Mouse (Mus musculus) left cerebral cortex, postnatal 10 days (tissue): ENCODE measurements around the gene Rasgrp2. TPM values are rescaled to one million over a fixed set of nuclear protein-coding genes. Genes with fewer than 3 reads are reported as not detected.

Experiments
- DNase-seq, 2 experiments: peaks; one replicate each; pipeline ENCODE4 v3.0.0; 2021 to 2022; ENCODE audit warnings: low spot score in 2 of 2, mixed read lengths in 1 of 2; ENCODE audit errors: extremely low spot score in 1 of 2
- intact Hi-C: fragments of 180-260 bp; cut with DNase I; formaldehyde crosslinking; loops from one replicate; pipeline ENCODE4 v1.15.1; 2025
- total RNA-seq, 2 experiments: library from RNA; stranded (reverse); gene quantifications; 2 replicates each; pipeline ENCODE4 v1.2.3; 2021

Rasgrp2 gene
- total RNA-seq, 2 experiments from 2014 or later = 179 to 190 TPM

DNA sequence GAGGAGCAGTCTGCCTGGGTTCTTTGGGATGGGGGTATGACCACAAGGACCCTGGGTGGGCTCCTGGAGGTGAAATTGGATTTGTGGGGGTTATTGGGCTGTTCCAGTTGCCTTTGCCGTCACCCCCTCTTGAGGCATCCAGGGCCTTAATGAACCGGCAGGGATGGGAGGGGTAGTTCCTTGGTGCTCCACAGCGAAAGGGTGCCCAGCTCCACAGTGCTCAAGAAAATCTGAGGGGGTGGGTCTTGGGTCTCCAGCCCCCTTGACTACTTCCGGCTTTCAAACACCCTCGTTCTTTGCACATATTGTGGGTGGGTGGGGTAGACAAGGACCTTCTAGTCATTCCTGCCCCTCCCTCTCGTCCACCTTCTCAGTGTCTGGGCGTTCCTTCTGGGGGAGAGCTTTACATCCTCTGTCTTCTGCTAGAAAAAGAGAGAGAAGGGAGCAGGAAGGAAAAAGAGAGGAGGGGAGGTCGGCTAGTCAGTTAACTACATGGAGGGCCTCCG lies 20.7 kb downstream of the Rasgrp2 start:
- peak in 1 of 2 experiments; percentile 24 for DNase-seq

DNA sequence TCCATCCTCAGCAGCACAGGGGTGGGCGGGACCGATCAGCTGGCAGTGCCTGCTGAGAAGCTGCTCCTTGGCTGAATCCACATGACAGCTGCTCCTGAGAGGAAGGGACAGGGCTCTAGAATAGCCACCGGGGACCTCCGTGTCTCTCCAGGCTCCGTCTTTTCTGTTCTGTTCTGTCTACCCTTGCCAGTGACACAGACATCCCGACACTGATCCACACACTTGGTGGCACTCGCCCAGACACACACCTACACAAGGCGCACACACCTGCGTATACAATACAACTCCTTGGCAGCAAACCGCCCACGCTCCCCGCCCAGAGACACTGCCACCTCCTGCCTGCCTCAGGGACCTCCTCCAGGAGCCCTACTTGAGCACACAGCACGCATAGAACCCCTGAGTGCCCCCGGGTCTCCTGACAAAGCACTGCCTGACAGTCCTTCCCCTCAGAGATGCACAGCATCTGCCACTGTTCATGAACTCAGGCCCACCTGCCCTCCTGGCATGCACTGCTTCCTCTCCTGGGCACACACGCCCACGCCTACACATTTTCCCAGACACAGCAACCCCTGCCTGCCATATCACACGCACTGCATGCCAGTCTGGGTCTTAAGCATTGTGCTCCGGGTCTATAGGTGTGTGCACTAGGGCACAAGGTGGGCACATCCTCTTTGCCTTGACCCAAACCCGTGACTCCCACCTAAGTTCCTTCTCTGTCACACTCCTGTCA lies 21.5 kb downstream of the Rasgrp2 start:
- DNase-seq = peak in 1 of 2 experiments; percentile 67
- intact Hi-C loops = no loop called here

More for the DNA sequence above, 20.7 kb downstream of the Rasgrp2 start:
- intact Hi-C loops = loop anchor here (5.0 kb wide), 1 partner anchor 32 kb away; no protein-coding TSS in a partner anchor

DNA sequence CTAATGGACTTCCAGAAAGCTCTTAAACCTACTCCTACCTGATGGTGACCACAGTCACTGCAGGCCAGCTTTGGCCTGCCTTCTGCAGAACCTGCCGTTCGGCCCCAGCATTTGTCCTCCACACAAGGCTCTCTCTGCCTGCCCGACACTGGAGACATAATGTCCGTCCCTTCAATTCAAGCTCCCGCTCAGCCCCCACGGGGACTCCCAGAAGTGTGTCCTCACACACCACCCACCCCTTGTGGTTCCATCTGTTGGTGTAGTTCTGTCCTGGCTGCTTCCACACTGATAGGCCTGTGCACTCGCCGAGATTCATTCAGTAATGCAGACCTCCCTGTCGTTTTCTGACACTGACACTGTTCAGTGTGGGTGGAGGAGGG lies 22.1 kb downstream of the Rasgrp2 start:
- intact Hi-C loops = no loop called here
- no peak for DNase-seq

DNA sequence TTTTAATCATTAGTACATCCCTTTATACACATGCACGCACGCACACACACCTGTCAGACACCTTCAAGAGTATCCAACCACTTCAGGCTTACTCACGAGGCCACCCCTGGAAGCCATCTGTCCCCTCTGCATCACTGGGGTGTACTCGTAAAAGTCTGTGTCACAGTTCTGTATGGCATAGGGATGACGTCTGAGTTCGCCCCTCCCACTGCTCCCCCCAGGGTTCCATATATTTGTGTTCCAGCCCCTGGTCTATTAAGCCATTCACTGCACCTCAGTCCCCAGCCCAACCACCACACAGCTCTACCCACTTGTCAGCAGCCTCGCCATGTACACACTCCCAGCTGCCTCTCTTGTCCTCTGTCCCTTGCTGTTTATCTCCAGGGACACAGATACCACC lies 22.9 kb downstream of the Rasgrp2 start:
- intact Hi-C loops = no loop called here

DNA sequence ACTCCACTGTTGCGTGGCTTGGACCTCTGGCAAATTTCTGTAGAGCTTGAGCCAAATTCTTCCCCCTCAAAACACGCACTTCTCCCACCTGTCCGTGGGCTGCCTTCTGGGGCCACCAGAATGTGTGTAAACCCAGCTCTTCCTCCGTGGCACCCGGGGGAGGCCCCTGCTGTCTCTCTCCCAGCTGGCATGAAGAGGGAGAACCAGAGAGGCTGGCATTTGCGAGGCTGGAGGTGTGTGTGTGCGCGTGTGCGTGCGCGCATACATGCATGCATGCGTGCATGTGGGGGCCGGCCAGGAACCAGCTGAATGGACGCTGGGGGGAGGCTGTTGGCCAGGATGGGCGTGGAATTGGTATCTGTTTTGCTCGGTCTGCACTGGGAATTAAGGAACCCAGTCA lies 24.1 kb downstream of the Rasgrp2 start:
- intact Hi-C loops = no loop called here
- DNase-seq = peak in 1 of 2 experiments; percentile 53

More for the DNA sequence above, 22.9 kb downstream of the Rasgrp2 start:
- no peak for DNase-seq

DNA sequence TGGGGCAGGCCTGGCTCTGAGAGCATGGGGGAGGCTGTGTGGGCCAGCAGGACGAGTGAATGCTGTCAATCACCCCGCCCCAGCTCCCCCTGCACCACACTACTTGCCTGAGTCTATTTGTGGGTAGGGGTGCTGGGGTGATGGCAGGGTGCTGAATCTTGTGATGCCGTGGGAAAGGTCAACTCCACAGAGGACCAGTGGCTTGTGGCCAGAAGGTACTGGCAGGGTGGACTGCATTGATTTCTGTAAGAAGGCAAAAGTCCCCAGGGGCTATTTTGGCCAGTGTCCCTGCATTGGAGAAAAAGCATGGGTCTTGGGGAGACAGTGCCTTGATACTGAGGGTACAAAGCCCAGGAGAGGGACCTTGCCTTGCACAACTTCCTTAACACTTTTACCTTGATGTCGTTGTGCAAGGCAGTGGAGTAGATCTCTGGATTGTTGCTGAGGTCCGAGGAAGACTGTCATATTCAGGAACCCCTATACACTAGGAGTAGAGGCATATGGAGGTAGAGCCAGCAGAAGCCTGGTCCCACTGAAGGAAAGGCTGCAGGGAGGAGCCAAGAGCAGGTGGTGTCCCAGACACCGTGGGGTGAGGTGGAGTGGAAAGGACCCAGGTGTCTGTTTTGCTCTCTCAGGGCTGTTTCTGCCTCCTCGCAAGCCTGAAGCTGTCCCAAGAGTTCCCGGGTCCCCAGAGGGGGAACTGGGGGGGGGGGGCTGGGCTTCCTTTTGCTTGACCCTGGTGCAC lies 25.2 kb downstream of the Rasgrp2 start:
- peak in 1 of 2 experiments; percentile 33 for DNase-seq
- intact Hi-C loops = no loop called here

DNA sequence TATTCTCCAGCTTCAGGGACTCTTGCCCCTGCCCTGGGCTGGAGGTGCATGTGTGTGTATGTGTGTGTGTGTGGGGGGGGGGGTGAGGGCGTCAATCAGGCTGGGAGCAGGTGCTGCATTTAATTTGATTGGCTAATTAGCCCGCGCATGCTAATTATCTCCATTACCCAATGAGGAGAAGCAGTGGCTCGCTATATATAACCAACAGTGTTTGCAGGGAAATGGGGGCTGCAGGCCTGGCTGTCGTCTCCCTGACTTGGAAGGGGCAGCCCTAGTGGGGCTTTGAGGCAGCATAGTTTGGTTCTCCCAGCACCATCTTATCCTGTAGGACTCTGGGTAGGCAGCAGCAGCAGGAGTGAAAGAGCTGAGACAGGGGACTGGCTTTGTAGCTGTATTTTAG lies 26.5 kb downstream of the Rasgrp2 start:
- no peak for DNase-seq
- intact Hi-C loops = no loop called here

DNA sequence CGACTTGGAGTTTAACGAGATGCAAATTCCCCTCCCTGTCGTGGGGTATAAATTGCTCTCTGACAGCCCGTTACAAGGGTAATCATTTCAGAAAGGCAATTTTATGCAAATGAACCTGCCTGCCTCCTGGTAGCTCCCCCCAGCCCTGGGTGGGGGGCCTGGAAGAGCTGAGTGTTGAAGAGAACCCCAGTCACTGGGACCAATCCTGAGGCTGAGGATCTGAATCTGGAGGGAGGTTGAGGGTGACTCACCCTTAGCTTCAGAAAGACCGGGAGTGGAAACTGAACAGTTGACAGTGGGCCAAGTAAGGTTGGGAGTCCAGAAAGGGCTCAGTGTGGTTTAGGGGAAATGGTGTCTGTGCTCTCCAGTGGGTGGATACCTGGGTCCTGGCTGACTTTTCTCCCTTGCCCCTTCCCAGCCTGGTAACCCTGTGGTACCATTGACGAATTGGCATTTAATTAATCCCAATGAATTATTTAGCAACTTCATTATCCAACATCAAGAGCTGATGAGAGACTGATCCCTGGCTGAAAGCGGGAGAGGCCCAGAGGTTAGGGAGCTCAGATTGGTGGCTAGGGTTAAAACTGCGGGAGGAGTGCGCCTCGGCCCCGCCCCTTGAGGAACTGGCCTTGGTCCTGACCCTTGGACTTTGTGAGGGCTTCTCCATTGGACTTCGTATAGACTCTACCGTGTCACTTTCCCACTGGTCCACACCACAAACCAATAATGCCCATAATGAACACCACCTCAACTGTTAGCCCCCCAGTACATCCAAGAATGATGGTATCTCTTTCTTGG lies 27.8 kb downstream of the Rasgrp2 start:
- peak in 1 of 2 experiments; percentile 57 for DNase-seq
- intact Hi-C loops = no loop called here

DNA sequence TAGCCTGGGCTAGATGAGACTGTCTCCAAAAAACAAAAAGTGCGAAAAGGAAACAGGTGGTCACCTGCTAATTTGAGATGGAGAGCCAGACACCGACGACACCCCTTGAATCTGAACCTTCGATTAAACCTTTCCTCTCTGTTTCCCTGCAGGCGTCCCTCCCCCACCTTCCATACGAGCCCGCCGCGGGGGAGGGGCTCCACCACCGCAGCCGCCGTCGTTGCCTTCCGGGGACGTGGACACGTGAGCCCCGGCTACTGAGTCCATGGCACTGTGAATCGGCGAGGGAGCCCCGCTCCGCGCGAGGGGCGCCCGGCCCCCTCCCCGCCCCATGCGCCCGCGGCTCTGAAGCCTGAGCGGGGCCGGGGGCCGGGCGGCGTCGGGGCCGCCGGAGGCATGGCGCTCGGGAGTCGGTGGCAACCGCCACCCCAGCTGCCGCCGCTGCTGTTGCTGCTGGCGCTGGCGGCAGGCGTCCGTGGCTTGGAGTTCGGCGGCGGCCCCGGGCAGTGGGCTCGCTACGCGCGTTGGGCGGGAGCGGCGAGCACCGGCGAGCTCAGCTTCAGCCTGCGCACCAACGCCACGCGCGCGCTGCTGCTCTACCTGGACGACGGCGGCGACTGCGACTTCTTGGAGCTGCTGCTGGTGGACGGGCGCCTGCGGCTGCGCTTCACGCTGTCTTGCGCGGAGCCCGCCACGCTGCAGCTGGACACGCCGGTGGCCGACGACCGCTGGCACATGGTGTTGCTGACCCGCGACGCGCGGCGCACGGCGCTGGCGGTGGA lies 28.7 kb downstream of the Rasgrp2 start:
- DNase-seq = peak in 1 of 2 experiments; percentile 57
- intact Hi-C loops = no loop called here

DNA sequence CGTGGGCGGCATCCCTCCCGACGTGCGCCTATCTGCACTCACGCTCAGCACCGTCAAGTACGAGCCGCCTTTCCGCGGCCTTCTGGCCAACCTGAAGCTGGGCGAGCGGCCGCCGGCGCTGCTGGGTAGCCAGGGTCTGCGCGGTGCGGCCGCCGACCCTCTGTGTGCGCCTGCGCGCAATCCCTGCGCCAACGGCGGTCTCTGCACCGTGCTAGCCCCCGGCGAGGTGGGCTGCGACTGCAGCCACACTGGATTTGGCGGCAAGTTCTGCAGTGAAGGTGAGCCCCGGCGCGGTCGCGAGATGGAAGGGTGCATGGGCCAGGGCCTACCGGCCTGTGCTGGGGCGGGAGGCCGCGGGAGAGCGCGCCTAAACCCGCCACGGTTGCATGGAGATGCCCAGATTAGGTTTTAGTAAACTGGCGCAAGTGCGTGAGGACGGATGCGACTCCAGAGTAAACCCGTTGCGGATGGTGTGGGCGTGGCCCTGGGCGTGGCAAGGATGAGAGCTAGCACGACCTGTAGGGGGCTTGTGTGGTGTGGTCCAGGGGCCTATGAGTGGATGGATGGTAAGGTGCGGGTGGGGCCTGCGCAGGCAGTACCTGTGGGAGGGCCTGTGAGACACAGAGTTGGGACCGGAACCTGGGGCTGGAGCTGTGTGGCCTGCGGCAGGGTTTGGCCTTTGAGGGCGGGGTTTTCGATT lies 29.5 kb downstream of the Rasgrp2 start:
- intact Hi-C loops = no loop called here
- DNase-seq = peak in 1 of 2 experiments; percentile 69

DNA sequence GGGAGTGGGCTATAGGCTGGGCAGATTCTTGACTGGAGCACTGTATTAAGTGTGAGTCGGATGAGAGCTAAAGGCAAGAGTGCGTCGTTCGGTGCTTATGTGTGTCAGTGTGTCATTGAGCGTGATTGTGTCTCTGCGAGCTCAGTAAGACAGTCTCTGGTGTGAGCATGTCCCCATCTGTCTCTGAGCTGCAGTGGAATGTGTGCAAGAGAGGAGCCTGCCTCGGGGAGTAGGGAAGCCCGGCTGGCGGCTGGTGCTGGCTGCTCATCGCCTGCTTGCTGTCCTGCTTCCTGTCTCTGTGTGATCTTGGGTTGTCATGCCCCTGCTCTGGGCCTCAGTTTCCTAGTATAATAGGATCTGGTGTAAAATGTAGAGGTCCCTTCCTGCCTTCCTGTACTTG lies 43.9 kb downstream of the Rasgrp2 start:
- intact Hi-C loops = no loop called here
- no peak for DNase-seq

DNA sequence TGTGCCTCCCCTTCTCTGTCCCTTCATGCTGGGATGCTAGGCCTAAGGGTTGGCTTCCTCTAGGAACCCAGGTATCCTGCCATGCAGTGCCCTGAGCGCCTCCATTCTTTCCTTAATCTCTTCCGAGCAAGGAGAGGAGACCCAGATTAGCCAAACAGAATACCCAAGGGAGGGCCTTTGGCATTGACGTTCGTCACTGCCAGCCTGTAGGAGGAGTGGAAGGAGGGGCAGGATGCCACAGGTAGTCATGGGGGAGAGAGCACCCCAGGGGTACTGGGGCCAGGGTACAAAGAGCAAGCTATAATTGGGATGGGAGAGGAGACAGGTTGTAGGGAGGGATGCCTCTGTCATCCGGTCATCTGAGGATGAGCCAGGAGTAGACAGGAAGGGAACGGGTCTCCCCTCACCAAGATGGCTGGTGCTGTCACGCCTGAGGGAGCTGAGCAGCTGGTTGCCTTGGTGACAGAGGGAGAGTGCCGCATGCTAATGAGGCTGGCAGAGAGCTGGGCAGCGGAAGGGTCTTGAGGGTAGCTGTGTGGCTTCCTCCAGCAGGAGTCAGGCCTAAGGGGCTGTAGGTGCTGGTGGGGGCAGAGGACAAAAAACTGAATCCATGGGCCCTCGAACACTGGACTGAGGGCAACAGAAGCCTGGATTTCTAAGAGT lies 46.8 kb downstream of the Rasgrp2 start:
- DNase-seq = peak; percentile 64 to 73
- intact Hi-C loops = no loop called here

DNA sequence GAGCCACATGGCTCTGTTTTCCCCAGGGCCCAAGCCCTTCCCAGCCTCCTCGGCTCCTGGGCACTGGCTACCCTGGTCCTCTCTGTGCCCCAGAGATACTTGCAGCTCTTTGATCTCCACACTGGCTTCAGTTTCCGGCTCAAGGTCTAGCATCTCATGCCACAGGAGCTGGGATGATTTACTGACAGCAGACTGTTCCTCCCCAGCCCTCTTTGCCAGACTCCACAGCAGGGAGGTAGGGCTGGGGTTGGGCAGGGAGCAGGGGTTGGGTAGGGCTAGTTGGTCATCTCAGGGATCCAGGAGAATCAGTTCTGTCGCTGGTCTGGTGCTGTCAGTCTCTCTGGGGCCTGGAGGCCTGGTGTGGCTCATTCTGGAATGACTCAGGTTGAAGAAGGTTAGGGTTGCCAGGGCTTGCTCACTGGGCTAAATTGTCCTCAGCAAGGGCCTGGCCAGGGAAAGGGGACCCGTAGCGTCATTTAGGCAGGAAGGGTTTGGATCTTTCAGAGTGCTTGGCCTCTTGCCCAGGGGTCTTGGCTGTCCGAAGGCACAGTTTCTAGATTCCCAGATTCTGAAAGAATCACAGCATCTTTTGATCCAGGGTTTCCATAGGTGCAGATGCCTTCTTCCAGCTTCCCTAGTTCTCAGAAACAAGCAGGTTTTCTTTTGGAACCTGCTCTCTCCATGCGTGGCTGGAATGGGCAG lies 47.7 kb downstream of the Rasgrp2 start:
- no peak for DNase-seq
- intact Hi-C loops = no loop called here

DNA sequence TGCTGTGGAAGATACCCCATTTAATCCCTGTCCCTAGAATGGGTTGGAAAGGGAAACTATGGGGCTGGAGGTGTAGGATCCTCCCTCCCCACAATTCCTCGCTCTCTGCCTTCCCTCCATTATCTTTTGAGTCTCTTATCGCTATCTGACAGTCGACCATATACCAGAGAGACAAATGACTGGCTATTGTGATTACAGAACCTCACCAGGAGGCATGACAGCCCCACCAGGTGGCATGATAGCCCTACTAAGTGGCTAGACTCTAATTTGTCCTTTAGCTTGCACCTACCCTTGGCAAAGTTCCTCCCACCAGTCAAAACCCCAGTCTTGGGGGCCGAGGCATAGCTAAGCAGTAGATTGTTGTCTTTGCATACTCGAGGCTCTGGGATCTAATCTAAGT lies 49.6 kb downstream of the Rasgrp2 start:
- no peak for DNase-seq
- intact Hi-C loops = no loop called here

DNA sequence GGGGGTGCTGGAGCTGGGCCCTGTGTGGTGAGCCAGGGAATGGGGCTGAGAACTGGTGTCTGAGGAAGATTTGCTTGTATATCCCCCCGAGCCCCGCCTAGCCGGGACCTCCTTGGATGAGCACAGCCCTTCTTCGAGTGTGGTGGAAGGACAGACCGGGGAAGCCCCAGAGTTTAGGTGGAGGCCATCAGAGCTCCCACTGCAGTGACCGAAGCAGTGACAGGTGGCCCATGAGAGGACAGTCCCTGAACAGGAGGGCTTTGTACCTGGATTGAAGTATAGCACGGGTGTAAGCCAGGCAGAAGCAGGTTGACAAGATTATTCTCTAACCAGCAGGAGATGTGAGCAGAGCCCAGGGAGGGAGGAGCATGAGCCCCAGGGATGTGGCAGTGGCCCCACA lies 50.7 kb downstream of the Rasgrp2 start:
- DNase-seq = no peak
- intact Hi-C loops = loop anchor here (5.0 kb wide), 1 partner anchor 33 kb away; the partner anchor contains the start of gene Nrxn2

DNA sequence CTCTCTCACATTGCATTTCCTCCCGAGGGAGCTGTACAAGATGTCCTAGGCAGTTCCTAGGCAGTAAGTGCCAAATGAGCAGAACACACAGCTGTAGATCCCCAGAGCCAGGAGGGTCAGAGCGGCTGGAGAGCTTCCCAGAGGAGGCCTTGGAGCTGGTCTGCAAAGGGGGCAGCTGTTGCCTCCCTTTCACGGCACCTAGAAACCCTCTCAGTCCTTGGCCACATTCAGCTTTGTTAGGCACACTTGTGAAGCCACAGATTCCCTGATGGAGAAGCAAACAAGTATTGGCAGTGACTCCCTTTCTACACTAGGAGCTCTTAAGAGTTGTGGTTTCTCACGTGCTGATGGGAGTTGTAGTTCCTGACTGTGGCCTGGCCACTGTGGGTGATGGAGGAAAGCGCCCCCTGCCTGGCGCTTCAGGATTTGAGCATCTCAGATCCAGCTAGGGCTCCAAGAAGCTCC lies 52.9 kb downstream of the Rasgrp2 start:
- intact Hi-C loops = loop anchor here (5.0 kb wide), 1 partner anchor 35 kb away; the partner anchor contains the start of gene Nrxn2
- DNase-seq = peak; percentile 84 to 85
